Mouse (Mus musculus) layer of hippocampus, adult 8-10 months (tissue): ENCODE data around the gene Gm10282. TPM values are rescaled to one million over a fixed set of nuclear protein-coding genes. Genes with fewer than 3 reads are reported as not detected.

Experiments used
- DNase-seq, 2 experiments: peaks; one replicate each; pipeline ENCODE4 v3.0.0; 2022; ENCODE audit warnings: low spot score in 2 of 2
- total RNA-seq, 4 experiments: library from RNA; stranded (reverse); gene quantifications; 2 replicates each; pipeline ENCODE4 v1.2.4; 2022

Gm10282 gene
- total RNA-seq, 4 experiments from 2014 or later, result 3.8 to 7.8 (median 6.0) TPM

GRCm38 (mm10) chr8:72300654-72301400, 4.2 kb downstream of the Gm10282 start:
- DNase-seq, result no peak

GRCm38 (mm10) chr8:72298928-72299327, 6.1 kb downstream of the Gm10282 start:
- no peak for DNase-seq

GRCm38 (mm10) chr8:72296561-72296960, 8.5 kb downstream of the Gm10282 start:
- no peak for DNase-seq

- peak in 1 of 2 experiments; percentile 43 for DNase-seq
Observed at GRCm38 (mm10) chr8:72295679-72296078, 9.4 kb downstream of the Gm10282 start.

- no peak for DNase-seq
Observed at GRCm38 (mm10) chr8:72295125-72295524, 9.9 kb downstream of the Gm10282 start.

- no peak for DNase-seq
Observed at GRCm38 (mm10) chr8:72293309-72293708, 11.8 kb downstream of the Gm10282 start.

GRCm38 (mm10) chr8:72291104-72291503, 14.0 kb downstream of the Gm10282 start:
- no peak for DNase-seq

- no peak for DNase-seq
Observed at GRCm38 (mm10) chr8:72289051-72289450, 16.0 kb downstream of the Gm10282 start.

GRCm38 (mm10) chr8:72285285-72285684, 19.8 kb downstream of the Gm10282 start:
- no peak for DNase-seq

- no peak for DNase-seq
Observed at GRCm38 (mm10) chr8:72281634-72282033, 23.4 kb downstream of the Gm10282 start.

GRCm38 (mm10) chr8:72279151-72279550, 25.9 kb downstream of the Gm10282 start:
- DNase-seq, result no peak

GRCm38 (mm10) chr8:72277244-72277643, 27.8 kb downstream of the Gm10282 start:
- no peak for DNase-seq

GRCm38 (mm10) chr8:72273807-72274206, 31.3 kb downstream of the Gm10282 start:
- no peak for DNase-seq

- no peak for DNase-seq
Observed at GRCm38 (mm10) chr8:72273111-72273770, 31.8 kb downstream of the Gm10282 start.

GRCm38 (mm10) chr8:72272361-72272760, 32.7 kb downstream of the Gm10282 start:
- peak in 1 of 2 experiments; percentile 56 for DNase-seq

GRCm38 (mm10) chr8:72271691-72272090, 33.4 kb downstream of the Gm10282 start:
- no peak for DNase-seq

- DNase-seq, result no peak
Observed at GRCm38 (mm10) chr8:72271051-72271660, 33.9 kb downstream of the Gm10282 start.

- no peak for DNase-seq
Observed at GRCm38 (mm10) chr8:72270606-72271005, 34.5 kb downstream of the Gm10282 start.

- no peak for DNase-seq
Observed at GRCm38 (mm10) chr8:72268356-72268755, 36.7 kb downstream of the Gm10282 start.

GRCm38 (mm10) chr8:72267106-72267505, 38.0 kb downstream of the Gm10282 start:
- DNase-seq, result no peak

GRCm38 (mm10) chr8:72266671-72267070, 38.4 kb downstream of the Gm10282 start:
- DNase-seq, result no peak

GRCm38 (mm10) chr8:72265342-72265741, 39.7 kb downstream of the Gm10282 start:
- no peak for DNase-seq
